Comparison of ENCODE assay signal across 8 mouse cellular contexts in the genomic region with DNA sequence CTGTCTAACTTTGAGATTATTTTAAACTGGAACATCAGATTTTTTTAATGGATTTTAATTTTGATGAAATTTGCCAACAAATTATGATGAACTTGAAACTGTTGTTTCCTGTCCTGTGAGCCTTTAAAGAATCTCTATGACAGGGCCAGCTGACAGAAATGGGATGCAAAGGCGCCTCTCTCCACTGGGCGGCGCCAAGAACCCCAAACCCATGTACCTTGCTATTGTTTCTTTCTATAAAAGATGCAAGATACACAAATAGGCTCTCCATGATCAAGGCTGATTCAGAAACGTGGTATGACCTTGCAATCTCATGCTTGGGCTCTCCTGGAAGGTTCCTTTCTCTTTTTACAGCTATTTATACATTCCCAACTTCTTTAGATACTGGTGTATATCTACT. TPM values are rescaled to one million over a fixed set of nuclear protein-coding genes. Genes with fewer than 3 reads are reported as not detected.
DNase-seq lines count a peak whose midpoint lies in the region; ATAC-seq and TF ChIP-seq lines count a peak whose summit lies in the region.

No protein-coding gene starts in this region.

- H3K9me3 ChIP-seq in kidney, embryonic 15.5 days (replicated peaks): no peaks in the 10 kb centered on the region

- no peak overlapping the region for H3K4me3 ChIP-seq in kidney, embryonic 15.5 days (replicated peaks)
- no peak overlapping the region for H3K4me3 ChIP-seq in embryonic fibroblast, embryonic 13.5 days (ENCODE audit: insufficient read depth, low read length)

- peak; percentile 48 for DNase-seq in kidney, adult 18-20 months
- peak; percentile 70 for DNase-seq in CD4-positive, CD25-positive, alpha-beta regulatory T cell, adult 2 months (ENCODE audit: low read depth, low spot score)
- DNase-seq in retina, embryonic 14.5 days (ENCODE audit: low spot score): peak; percentile 79
- DNase-seq in urinary bladder, adult 2 months (ENCODE audit: low spot score): no peak
- no peak for DNase-seq in layer of hippocampus, postnatal 36 days

- WGBS in kidney, embryonic 15.5 days: 0% methylated on average over 4 of the region's 4 CpGs

- H3K27me3 ChIP-seq in kidney, embryonic 15.5 days: peaks cover 100% of the 10 kb centered on the region

- H3K4me1 ChIP-seq in kidney, embryonic 15.5 days: peaks cover 31% of the 10 kb centered on the region
- no peaks in the 10 kb centered on the region for H3K4me1 ChIP-seq in embryonic fibroblast, embryonic 13.5 days (ENCODE audit: control insufficient read depth, insufficient read depth, low read length)

- H3K4me2 ChIP-seq in kidney, embryonic 15.5 days: no peak overlapping the region

- no peak overlapping the region for H3K27ac ChIP-seq in kidney, embryonic 15.5 days
- no peak overlapping the region for H3K27ac ChIP-seq in embryonic fibroblast, embryonic 13.5 days (ENCODE audit: insufficient read depth, low read length)

- H3K9ac ChIP-seq in kidney, embryonic 15.5 days: no peak overlapping the region

- TF ChIP-seq CTCF in embryonic fibroblast, embryonic 13.5 days (IDR thresholded peaks at IDR 0.05; ENCODE audit: borderline replicate concordance, insufficient read depth, low read length): peak; percentile 43; the same call in 1 of the 2 replicates

- no peak for ATAC-seq in kidney, embryonic 15.5 days (replicated peaks; ENCODE audit: low FRiP score)
- peak; percentile 48 for ATAC-seq in activated CD4-positive, CD25-positive, alpha-beta regulatory T cell, adult 4 months

- no peak for TF ChIP-seq POLR2A in embryonic fibroblast, embryonic 13.5 days (IDR thresholded peaks at IDR 0.05; ENCODE audit: low read depth, low read length)

- no peaks in the 10 kb centered on the region for H3K36me3 ChIP-seq in kidney, embryonic 15.5 days

RNA-seq across cellular contexts. Expression of a gene that starts 3.9 kb away (rescaled TPM):
- not detected in 2 replicates for polyA plus RNA-seq in kidney, embryonic 15.5 days (2015; fragmentation: Nextera tagmentation; extraction: Ambion mirVana)
- not detected for polyA plus RNA-seq in activated CD4-positive, CD25-positive, alpha-beta regulatory T cell, adult 4 months (2017; shearing (Covaris generic))
- not detected in 2 replicates for polyA plus RNA-seq in embryonic fibroblast, embryonic 13.5 days (2011; ENCODE audit: insufficient read length, low read depth, missing spikeins)
- polyA plus RNA-seq in urinary bladder, adult 2 months (2012; rRNA removed): not detected in 2 replicates
- under 1 TPM in 1 of 2 experiments, not detected in 1; 0.15 TPM for total RNA-seq in layer of hippocampus, postnatal 36 days (2021)

Comparison
In these comparisons a context has a peak if more than half of its experiments do, and no peak if none do; other contexts are left out.
1. DNase-seq: peak in kidney, adult 18-20 months (single experiment), CD4-positive, CD25-positive, alpha-beta regulatory T cell, adult 2 months (single experiment) and retina, embryonic 14.5 days (single experiment); none in urinary bladder, adult 2 months (single experiment) and layer of hippocampus, postnatal 36 days (0 of 2).